Mouse (Mus musculus): ENCODE measurements around the gene Apobec3.
A peak's percentile ranks its signal among the peaks of the same experiment; 100 is the strongest.
"Not testable (repeated sequence)": the region's sequence is repeated elsewhere in the genome, so short reads cannot be mapped to it uniquely, and the experiment has no call there.

Apobec3 gene

DNA sequence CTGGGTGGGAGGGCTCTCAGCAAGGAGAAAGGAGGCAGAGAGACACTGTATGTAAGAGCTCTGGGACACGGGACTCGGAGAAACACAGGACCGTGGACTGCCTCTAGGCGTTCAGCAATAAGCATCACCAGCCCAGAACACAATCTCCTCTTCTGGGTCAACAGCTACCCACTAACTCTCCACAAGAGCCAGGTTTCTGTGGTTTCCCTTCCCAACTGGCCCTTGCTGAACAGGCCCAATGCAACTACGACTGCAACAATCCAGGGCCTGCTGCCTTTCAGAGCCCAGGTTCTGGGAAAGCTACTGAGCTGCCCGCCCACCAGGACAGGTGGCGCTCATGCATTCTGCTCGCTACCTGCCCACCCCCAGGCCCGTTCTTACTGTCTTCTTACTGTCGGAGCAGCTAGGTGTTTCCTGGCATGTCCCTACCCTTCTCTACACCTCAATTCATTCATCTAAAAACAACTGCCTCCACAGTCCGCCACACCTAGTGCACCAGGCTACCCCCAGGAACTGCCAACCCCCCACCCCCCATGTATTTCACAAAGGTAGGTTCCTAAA, 35.5 kb downstream of the Apobec3 start:
- no peak for DNase-seq (ENCODE audit: low read depth in 1 of 2, low spot score in 2 of 2)

DNA sequence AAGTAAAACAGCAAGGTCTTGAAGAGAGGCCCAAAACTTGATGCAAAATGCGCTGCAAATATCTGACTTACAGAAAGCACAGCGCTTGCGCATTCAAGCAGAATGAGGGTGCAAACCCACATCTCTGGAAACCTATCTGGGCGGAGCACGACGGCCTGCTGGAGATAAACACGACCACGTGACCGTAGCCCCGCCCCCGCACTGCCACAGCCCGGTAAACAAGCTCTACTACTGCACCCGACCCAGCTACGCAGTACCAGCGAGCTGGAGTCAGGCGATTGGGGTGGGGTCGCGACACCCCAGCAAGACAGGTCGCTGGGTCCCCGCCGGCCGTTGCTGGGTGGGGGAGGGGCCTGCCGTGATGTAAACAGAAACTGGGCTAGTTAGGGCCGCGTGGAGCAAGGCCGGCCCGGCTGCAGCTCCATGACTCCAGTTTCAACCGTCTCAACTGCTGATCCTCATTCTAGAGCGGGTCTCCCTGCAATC, 36.2 kb downstream of the Apobec3 start:
- DNase-seq (ENCODE audit: low read depth in 1 of 2, low spot score in 2 of 2): peak; percentile 56 to 80

DNA sequence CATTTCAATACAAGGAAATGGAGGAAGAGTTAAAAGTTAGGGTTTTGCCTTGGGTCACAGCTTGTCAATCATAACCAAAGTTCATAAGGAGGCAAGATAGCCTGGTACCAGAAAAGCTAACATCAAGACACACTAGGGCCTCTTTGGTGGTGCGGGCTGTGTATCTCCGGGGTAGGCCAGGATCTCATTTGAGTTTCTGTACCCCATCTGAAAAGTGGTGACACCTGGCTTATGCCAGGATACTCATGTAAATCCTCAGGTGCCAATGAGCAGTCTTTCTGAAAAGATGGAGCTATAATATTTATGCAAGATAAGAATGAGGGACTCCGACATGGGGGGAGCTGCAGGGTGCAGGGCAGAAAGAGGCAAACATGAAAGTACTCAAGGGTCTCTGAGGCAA, 36.9 kb downstream of the Apobec3 start:
- DNase-seq (ENCODE audit: low read depth in 1 of 2, low spot score in 2 of 2): no peak

DNA sequence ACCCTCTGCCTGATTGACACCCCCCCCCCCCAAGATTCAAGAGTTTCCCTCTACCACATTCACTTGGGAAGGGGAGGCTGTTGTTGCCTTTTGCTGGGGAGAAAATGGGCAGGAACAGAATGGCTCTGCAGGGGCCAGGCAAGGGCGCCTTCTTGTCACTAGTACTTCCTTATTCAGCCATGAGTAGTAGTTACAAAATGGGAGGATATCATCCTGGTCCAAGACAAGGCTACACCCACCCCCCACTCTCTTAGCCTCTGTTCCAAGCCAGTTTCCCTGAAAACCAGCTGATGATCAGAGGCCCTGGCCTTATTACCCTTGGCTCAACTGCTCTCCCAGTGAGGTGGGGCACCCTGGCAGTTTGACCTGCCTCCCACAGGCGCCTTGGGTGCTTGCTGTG, 37.3 kb downstream of the Apobec3 start:
- no peak for DNase-seq (ENCODE audit: low read depth in 1 of 2, low spot score in 2 of 2)

DNA sequence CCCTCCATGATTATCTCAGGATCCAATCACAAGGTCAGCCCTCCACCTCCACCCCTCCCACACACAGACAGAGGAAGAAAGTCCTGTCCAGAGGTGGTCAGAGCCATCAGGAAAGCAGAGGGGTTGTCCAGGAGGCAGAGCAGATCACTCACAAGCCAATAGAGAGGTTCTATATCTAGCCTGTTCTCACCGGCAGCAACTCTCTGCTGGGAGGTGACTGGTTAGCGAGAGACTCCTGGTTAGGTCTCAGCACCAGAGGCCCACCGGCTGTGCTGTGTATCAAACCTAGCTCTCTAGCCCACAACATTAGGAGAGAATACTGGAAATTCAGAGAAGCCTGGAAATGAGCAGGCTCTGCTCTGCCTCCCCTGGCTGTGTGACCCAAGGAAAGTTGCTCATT, 38.3 kb downstream of the Apobec3 start:
- no peak for DNase-seq (ENCODE audit: low read depth in 1 of 2, low spot score in 2 of 2)

DNA sequence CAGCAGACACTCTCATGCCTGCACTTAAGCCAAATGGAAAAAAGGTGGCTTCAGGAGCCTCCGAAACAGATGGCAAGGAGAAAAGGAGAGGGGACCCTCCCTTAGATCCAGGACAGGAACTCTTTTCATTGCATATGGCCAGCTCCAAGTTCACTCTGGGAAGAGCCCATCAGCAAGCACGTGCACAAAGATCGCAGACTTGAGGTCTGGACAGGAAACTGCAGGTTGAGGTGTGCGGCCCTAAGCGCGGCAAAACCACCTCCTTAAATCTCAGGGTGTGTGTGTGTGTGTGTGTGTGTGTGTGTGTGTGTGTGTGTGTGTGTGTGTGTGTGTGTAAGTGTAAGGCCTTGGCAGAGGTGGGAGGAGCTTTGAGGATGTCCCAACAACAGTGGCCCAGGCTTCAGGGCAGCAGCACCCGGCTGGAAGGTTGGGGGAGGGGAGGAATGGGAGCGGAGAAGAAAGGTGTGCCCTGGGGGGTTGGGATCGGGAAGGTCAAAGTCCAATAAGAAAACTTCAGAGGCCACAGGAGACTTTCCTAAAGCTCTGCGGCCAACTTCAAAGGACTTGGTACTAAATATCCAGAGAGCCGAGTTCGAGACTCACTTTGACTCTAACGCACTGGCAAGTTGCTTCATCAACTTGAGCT, 40.2 kb downstream of the Apobec3 start:
- DNase-seq (ENCODE audit: low read depth in 1 of 2, low spot score in 2 of 2): no peak

DNA sequence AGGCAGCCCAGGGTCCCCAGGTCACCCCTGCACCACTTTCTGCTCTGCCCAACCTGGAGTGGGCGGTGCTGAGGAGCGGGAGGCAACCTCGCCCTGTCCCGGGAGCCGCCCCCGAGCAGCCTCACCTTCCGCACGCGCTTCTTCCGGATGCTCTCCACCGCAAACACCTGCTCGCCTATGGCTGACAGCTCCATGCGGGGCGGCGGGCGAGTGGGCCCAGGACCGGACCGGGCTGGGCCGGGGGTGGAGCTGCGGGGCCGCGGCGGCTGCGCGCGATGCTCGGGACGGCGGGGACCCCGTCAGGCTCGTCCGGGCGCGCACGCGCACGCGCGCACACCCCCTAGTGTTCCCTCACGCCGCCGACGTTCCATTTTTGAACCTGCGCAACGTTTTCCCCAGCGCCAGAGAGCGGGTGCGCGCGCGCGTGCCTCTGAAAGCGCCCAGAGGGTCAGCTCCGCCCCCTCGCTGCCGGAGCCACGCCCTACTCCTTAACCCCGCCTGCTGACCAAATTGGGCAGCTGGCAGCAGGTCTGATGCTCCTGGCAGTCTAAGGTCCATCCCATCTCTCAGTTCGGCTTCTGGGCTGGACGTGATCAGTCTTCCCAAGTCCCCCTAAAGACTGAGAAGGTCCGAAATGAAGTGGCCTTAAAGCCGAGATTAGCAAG, 41.0 kb downstream of the Apobec3 start:
- peak; percentile 45 to 81 for DNase-seq (ENCODE audit: low read depth in 1 of 2, low spot score in 2 of 2)

DNA sequence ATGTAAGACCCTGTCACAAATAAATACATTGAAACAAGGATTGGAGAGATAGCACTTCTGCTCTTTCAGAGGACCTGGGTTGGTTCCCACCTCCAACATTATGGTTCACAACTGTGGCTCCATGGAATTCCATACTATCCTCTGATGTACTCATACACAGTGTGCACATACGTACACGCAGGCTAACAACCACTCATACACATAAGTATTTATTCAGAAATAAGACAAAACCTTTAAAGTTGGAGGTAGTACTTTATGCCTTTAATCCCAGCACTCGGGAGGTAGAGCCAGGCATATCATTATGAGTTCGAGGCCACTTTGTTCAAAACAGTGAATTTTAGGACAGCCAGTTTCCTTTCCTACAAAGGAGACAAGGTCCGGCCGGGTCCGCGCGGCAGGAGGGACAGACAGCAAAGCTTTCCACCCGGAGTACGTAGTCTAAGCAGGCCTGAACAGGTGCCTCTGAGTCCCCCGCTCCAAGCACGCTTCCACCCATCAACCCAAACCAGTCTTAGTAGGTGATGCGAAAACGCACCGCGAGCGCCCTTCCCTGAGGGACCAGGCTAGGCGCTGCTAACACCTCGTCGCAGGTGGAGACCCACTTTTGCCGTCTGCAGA, 41.7 kb downstream of the Apobec3 start:
- DNase-seq (ENCODE audit: low read depth in 1 of 2, low spot score in 2 of 2): no peak

DNA sequence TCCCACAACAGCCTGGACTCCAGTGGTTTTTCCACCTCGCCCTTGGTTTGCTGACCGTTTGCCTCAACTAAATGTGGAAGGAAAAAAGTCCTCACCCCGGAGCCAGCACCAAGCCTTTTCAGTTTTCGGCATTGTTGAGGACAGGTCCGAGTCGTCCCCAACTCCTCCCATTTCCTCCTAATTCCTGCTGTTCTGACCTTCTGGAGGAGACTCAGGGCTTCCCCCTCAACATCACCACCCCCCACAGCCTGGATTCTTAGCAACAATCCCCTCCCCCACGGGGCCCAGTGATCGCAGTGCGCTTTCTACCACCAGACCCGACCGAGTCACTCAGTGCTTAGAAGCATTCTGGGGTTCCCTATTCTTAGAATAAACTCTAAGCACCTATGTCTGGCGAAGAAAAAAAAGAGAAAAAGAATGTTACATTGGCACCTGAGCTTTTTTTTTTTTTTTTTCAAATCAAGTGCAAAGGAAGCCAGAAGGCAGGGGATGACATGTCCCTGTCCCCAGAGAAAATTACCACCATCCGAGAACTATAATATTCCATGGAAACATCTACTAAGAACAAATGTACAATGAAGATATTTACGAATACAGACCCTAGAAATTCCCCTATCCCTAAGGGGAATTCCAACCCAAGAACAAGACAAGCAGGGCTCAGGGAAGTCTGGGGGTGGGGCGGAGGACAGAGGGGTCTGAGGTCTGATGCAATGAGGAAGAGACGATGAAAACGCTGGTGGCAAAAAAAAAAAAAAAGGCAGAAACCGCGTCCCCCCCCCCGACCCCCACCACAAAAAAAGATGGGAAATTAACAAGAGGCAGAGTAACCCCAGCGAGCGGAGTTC, 42.4 kb downstream of the Apobec3 start:
- no peak for DNase-seq (ENCODE audit: low read depth in 1 of 2, low spot score in 2 of 2)

DNA sequence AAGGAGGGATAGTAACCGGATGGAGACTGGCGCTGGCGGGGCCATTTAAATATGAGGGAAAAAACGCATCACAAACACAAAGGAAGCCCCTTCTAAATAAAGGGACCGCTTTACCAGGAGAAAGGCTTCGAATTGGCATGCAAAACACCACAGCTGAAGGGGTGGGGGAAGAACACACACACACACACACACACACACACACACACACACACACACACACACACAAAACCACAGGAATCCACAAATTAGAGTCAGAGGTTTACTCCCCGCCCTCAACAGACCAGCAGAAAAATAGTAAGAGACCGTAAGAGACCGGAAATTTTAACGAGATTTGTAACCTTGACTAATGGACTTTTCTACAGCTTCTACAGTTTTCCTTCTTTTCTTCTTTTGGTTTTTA, 43.3 kb downstream of the Apobec3 start:
- DNase-seq (ENCODE audit: low read depth in 1 of 2, low spot score in 2 of 2): no peak

DNA sequence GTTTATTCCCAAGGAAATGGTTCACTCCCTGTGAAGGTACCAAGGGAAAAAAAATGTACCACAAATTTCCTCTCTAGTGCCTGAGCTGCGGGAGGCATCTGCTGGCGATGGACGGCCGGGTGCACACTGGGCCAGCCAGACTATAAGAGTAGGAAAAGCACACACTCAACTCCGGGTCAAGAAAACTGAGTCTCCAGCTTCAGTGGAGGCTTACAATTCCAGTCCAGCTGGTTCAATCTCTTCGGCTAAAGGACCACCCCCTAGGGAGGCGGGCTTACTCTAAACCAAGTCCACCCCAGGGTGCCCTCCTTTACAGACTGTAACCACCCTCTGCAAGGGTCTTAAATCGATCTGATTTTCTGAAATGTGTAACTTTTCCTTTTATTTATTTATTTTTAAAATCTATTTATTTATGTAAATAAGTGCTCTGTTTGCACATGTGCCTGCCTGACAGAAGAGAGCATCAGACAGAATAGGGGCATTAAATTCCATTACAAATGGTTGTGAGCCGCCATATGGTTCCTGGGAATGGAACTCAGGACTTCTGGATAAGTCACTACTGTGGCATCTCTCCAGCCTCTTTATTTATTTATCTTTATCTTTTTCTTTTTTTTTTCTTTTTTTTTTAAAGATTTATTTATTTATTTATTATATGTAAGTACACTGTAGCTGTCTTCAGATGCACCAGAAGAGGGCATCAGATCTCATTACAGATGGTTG, 44.4 kb downstream of the Apobec3 start:
- DNase-seq (ENCODE audit: low read depth in 1 of 2, low spot score in 2 of 2): no peak

DNA sequence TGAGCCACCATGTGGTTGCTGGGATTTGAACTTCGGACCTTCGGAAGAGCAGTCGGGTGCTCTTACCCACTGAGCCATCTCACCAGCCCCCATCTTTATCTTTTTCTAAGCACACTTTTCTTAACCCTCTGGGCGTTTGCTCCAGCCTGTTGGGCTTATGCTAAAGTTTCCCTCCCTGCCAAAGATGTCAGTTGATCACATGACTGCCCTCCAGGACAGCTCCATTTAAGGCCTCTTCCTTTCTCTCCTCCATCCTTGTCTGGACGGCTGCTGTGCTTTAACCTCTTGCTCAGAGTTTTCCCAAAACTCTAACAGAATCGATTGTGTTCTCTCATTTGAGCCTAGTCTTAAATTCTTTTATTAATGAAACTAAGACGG, 44.9 kb downstream of the Apobec3 start:
- DNase-seq (ENCODE audit: low read depth in 1 of 2, low spot score in 2 of 2): no peak

DNA sequence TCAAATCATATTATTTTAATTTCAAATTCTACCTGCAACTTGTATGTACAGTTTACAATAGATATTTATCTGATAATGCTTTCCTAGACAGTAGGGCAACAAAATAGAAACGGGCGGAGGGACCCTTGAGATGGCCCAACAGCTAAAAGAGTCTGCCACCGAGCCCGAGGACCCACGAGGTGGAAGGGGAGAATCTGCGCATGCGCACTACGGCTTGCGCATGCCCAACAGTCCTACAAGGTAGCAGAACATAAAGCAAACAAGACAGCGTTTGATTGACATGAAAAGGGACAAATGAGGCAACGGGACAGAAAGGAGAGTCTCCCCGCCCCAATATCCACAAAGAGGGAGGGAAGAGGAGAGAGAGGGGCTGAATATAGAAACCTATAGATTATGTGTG, 47.6 kb downstream of the Apobec3 start:
- no peak for DNase-seq (ENCODE audit: low read depth in 1 of 2, low spot score in 2 of 2)

DNA sequence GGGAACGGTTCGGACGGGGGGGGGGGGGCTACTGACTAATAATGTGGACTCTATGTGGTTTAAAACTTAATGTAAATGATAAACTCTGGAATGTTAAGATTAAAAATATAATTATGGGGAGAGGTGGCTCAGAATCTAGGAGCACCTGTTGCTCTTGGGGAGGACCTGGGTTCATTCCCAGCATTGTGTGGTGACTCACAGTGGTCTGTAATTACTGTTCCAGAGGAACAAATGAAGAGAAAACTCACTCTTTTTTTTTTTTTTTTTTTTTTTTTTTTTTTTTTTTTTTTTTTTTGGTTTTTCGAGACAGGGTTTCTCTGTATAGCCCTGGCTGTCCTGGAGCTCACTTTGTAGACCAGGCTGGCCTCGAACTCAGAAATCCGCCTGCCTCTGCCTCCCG, 48.0 kb downstream of the Apobec3 start:
- not testable (repeated sequence) for DNase-seq (ENCODE audit: low read depth in 1 of 2, low spot score in 2 of 2)

DNA sequence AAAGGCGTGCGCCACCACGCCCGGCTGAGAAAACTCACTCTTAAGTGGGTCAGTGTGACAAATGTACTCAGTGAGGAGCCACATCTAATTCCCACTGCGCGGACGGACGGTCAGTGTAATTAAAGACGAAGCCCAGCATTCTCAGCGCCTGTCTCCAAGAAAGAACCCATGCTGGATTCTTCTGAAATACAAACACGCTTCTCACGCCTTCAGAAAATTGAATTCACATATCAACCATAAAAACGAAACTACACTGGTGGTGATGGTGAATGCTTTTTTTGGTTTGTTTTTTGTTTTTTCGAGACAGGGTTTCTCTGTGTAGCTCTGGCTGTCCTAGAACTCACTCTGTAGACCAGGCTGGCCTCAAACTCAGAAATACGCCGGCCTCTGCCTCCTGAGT, 48.5 kb downstream of the Apobec3 start:
- no peak for DNase-seq (ENCODE audit: low read depth in 1 of 2, low spot score in 2 of 2)

DNA sequence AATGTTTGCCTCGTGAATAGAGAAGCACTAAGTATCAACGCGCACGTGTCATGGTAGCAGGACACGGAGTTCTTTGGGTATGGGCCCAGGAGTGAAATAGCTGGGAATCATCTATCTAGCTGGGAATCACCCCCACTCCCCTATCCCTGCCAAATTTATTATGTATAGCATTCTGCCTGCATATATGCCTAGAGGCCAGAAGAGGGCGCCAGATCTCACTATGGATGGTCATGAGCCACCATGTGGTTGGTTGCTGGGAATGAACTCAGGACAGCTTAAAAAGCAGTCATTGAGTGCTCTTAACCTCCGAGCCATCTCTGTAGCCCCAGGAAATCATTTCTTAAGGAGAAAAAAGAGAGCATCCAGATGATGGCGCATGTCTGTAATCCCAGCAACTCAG, 49.5 kb downstream of the Apobec3 start:
- DNase-seq (ENCODE audit: low read depth in 1 of 2, low spot score in 2 of 2): peak in 1 of 2 experiments; percentile 19

DNA sequence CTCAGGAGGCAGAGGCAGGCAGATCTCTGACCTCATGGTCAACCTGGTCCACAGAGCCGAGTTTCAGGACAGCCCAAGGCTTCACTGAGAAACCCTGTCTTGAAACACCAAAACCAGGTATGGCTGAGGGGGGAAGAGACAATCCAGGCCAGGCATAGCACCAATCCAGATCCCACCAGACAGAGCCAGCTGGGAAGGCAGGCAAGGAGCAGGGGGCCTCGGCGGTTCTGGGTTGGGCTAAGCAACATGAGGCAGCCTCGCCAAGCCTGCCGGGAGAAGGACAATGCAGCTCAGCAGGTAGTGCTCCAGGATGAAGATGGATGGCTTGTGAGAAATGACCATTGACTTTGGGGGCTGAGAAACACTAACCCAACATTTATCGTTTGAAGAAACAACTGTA, 51.1 kb downstream of the Apobec3 start:
- no peak for DNase-seq (ENCODE audit: low read depth in 1 of 2, low spot score in 2 of 2)

DNA sequence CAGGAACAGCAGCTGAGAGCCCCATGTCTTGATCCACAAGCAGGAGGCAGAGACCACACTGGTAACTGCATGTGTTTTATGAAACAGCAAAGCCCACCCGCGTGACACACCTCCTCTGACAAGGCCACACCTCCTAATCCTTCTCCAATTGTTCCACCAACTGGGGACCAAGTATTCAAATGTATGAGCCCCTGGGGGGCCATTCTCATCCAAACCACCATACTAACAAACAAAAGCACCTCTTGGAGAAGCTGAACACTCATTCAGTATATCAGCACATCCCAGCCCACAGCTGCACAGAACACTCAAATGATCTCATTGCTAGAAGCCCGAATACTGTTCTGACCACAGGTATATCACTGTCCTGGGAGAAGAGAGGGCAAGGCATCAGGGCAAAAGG, 52.1 kb downstream of the Apobec3 start:
- DNase-seq (ENCODE audit: low read depth in 1 of 2, low spot score in 2 of 2): no peak

DNA sequence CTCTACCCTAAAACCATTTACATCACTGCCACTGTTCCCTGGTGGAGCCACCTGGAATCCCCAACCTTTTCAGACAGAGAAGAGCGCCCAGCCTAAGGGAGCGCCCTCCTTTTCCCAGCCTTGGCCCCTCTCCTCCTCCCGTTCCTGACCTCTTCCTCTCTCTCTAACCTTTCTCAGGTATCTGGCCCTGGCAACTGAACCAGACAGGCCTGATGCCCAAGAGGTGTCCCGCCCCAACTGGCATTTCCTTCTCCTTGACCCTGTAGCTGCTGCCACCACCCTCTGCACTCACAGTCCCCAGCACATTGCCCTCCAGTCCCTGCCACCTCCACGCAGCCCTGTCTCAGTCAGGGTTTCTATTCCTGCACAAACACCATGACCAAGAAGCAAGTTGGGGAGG, 53.5 kb downstream of the Apobec3 start:
- no peak for DNase-seq (ENCODE audit: low read depth in 1 of 2, low spot score in 2 of 2)

DNA sequence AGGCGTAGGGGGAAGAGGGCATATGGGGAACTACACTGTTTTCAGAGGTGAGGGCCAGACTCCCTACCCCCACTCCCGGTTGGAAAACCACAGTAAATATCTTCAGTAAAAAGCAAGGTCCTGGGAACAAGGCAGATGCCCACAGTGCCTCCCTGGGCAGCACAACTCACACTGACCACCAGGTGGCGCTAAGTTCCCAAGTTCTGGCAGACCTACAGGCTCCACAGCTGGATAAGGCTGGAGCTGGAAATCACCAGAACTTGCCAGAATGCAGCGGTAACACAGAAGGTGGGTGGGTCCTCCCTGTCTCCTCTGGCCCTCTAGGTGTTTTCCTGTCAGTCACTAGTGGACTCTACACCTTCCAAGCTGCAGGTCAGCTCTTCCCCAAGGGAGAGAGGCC, 54.6 kb downstream of the Apobec3 start:
- DNase-seq (ENCODE audit: low read depth in 1 of 2, low spot score in 2 of 2): peak; percentile 55 to 80

DNA sequence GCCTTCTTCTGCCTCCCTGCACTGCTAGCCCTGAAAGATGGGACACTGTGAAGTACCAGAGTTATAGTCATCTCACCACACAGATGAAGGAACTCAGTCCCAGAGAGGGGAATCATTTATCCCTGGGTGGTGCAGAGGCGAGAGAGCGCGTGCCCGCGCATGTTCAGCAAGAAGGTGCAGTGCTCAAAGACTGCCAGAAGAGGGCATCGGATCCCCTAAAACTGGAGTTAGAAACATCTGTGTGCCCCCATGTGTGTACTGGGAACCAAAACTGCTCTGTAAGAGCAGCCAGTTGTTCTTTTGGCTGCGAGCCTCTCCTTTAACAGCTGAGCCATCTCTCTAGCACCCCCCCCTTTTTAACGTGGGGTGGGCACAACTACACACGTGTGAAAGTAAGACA, 55.3 kb downstream of the Apobec3 start:
- DNase-seq (ENCODE audit: low read depth in 1 of 2, low spot score in 2 of 2): no peak
